Mouse (Mus musculus): ENCODE data around the gene C1qtnf1. TPM values are rescaled to one million over a fixed set of nuclear protein-coding genes. Genes with fewer than 3 reads are reported as not detected.

Gene C1qtnf1
- polyA plus RNA-seq, 1 experiment from 2014 or later = 15.9 TPM

DNA sequence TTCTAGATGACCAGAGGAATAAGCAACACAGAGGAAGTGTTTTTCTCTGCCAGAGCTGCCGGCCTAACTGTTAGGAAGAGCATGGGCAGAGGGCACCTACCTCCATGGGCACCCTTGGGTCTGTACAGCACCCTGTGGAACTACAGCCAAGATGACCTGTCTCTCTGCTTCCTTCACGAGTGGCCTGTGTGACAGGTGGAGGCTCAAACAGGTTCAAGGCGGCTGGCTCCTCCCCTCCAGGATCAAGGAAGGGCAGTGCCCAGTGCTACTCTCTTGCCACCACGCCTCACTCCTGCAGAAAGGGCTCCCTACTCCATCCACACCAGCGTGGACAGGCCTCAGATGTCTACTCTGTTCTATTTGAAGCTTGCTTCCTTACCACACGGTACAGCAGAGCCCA, 12.4 kb upstream of the C1qtnf1 start:
- peaks cover 10% of the 10 kb centered on the region for H3K4me1 ChIP-seq (ENCODE audit: control insufficient read depth, insufficient read depth, low read length)
- H3K9me3 ChIP-seq (ENCODE audit: control insufficient read depth, low read length) = no peaks in the 10 kb centered on the region
- H3K27ac ChIP-seq (replicated peaks; ENCODE audit: low read depth, low read length) = no peak overlapping the region
- H3K27me3 ChIP-seq (replicated peaks; ENCODE audit: control insufficient read depth, insufficient read depth, low read length) = no peaks in the 10 kb centered on the region
- H3K4me3 ChIP-seq (ENCODE audit: low read depth, low read length) = no peak overlapping the region
- H3K36me3 ChIP-seq (ENCODE audit: control insufficient read depth, insufficient read depth, low read length) = peaks cover 29% of the 10 kb centered on the region
- DNase-seq (ENCODE audit: low spot score) = no peak
- 80% methylated on average over 6 of the region's 6 CpGs for WGBS
- ATAC-seq (ENCODE audit: low read depth) = no peak
- no peak overlapping the region for H3K4me2 ChIP-seq (ENCODE audit: low read depth, low read length)
- no peak overlapping the region for H3K9ac ChIP-seq (ENCODE audit: low read depth, low read length)

DNA sequence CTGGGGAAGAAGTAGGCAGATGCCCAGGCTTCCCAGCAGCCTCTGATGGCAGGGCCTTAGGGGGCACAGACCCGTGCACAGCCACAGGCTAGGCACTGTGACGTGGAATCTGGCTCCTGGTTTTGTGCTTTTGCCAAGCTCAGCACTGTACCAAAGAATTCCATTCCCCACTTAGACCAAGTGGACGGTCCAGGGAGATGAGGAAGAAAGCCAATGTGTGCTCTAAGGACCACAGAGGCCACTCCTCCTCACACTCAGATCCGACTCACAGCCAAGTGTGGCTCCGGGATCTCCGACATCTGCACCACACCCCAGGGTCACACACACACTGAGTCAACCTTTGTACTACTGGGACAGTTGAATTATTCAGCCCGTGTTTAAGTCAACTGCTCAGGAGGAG, 12.0 kb upstream of the C1qtnf1 start:
- Histone ChIP-seq H3K4me2 (ENCODE audit: low read depth, low read length) (no peak overlapping the region), H3K9me3 (ENCODE audit: control insufficient read depth, low read length) (no peaks in the 10 kb centered on the region), H3K27me3 (replicated peaks; ENCODE audit: control insufficient read depth, insufficient read depth, low read length) (no peaks in the 10 kb centered on the region), H3K36me3 (ENCODE audit: control insufficient read depth, insufficient read depth, low read length) (peaks cover 25% of the 10 kb centered on the region), H3K4me3 (ENCODE audit: low read depth, low read length) (no peak overlapping the region), H3K4me1 (ENCODE audit: control insufficient read depth, insufficient read depth, low read length) (peaks cover 10% of the 10 kb centered on the region), H3K27ac (replicated peaks; ENCODE audit: low read depth, low read length) (no peak overlapping the region), H3K9ac (ENCODE audit: low read depth, low read length) (no peak overlapping the region)
- WGBS = 81% methylated on average over 7 of the region's 7 CpGs
- no peak for ATAC-seq (ENCODE audit: low read depth)
- no peak for DNase-seq (ENCODE audit: low spot score)

DNA sequence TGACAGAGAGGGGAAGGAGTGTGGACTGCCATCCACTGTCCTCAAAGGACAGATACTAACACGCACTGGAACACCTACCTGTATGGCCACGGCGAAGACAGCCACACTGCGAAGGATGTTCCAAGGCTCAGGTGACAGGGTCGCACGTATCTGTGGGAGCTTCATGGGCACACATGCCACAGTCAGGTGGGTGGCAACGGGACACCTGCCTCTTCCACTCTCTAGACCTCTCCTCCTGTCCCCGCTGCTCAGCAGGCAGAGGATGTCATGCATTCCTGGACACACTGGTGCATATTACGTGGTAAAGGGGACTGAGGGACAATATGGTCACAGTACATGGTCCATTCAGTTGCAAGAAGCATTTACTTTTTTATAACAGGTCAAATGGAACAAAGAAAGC, 10.5 kb upstream of the C1qtnf1 start:
- DNase-seq (ENCODE audit: low spot score) (no peak), ATAC-seq (ENCODE audit: low read depth) (no peak)
- 0 out of 2 replicates have a peak overlapping the region, but pooled peaks have one; percentile 95 for H3K9ac ChIP-seq (ENCODE audit: low read depth, low read length)
- H3K27me3 ChIP-seq (replicated peaks; ENCODE audit: control insufficient read depth, insufficient read depth, low read length) = no peaks in the 10 kb centered on the region
- no peaks in the 10 kb centered on the region for H3K9me3 ChIP-seq (ENCODE audit: control insufficient read depth, low read length)
- WGBS = 92% methylated on average over 9 of the region's 9 CpGs
- H3K27ac ChIP-seq (replicated peaks; ENCODE audit: low read depth, low read length) = no peak overlapping the region
- H3K36me3 ChIP-seq (ENCODE audit: control insufficient read depth, insufficient read depth, low read length) = peaks cover 21% of the 10 kb centered on the region
- H3K4me2 ChIP-seq (ENCODE audit: low read depth, low read length) = peak overlapping the region; percentile 92
- no peak overlapping the region for H3K4me3 ChIP-seq (ENCODE audit: low read depth, low read length)
- peaks cover 10% of the 10 kb centered on the region for H3K4me1 ChIP-seq (ENCODE audit: control insufficient read depth, insufficient read depth, low read length)

DNA sequence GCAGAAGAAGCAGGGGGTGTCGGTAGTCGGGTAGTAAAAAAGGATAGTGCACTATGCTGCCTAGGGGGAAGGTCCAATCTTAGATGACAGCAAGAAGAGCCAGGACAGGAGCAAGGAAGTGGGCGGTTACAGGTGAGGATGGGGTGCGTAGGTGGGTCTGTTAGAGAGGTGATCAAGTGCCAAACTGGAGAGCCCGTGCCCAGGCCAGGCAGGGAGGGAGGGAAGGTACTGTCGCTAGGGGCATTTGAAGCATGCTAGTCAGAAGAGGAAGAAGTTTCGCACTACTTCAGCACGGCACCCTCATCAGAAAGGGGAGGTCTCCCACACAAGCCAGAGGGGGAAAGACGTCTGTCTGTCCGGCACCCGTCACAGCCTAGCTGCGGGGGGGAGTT, 9.6 kb upstream of the C1qtnf1 start:
- Histone ChIP-seq H3K4me3 (ENCODE audit: low read depth, low read length) (peak overlapping the region; percentile 91), H3K27ac (replicated peaks; ENCODE audit: low read depth, low read length) (peak overlapping the region; percentile 74; the same call in 1 of the 2 replicates), H3K4me1 (ENCODE audit: control insufficient read depth, insufficient read depth, low read length) (peaks cover 12% of the 10 kb centered on the region), H3K36me3 (ENCODE audit: control insufficient read depth, insufficient read depth, low read length) (peaks cover 21% of the 10 kb centered on the region), H3K9ac (ENCODE audit: low read depth, low read length) (peak overlapping the region; percentile 95), H3K4me2 (ENCODE audit: low read depth, low read length) (peak overlapping the region; percentile 92), H3K27me3 (replicated peaks; ENCODE audit: control insufficient read depth, insufficient read depth, low read length) (no peaks in the 10 kb centered on the region), H3K9me3 (ENCODE audit: control insufficient read depth, low read length) (no peaks in the 10 kb centered on the region)
- 3% methylated on average over 12 of the region's 12 CpGs for WGBS
- no peak for DNase-seq (ENCODE audit: low spot score)
- ATAC-seq (ENCODE audit: low read depth) = peak; percentile 22

DNA sequence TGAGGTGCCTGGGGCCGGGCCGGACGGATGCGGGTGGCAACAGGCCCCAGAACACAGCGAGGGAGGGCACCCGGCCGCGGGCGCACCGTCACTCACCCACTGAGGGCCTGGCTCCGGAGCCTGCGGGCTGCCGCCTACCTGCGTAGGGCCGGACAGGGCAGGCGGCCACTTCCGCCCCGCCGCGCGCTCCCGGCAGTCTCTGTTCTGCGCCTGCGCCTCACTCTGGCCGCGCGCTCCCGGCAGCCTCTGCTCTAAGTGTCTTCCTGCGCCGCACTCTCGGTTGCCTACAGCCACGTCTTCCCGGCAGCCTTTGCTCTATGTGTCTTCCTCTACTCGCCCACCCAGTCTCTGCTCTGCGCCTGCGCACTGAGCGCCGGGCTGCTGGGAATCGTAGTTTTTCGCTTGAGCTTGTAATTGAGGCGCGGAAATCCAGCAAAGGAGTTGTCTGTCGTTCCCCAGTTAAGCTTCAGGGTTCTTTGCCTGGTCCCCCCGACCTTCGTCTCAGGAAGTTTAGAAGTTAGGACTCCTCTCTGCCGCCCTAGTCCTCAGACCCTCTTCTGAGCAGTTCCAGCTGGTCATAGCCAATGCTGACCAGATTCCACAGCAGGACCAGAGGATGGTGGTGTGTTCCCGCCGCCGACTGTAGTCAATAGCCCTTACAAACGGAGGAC, 9.0 kb upstream of the C1qtnf1 start, which contains the start of gene Cant1:
Gene Cant1, minus strand, starts transcription at position 253 of the 671 bp plus-strand sequence.
- 0% methylated on average over 27 of the region's 50 CpGs for WGBS
- Histone ChIP-seq H3K27ac (replicated peaks; ENCODE audit: low read depth, low read length) (peak within 1 kb of the TSS; percentile 81), H3K27me3 (replicated peaks; ENCODE audit: control insufficient read depth, insufficient read depth, low read length) (no peaks in the 10 kb centered on the region), H3K9ac (ENCODE audit: low read depth, low read length) (peak within 1 kb of the TSS; percentile 95), H3K4me2 (ENCODE audit: low read depth, low read length) (peak within 1 kb of the TSS; percentile 92), H3K9me3 (ENCODE audit: control insufficient read depth, low read length) (no peaks in the 10 kb centered on the region), H3K4me1 (ENCODE audit: control insufficient read depth, insufficient read depth, low read length) (peaks cover 17% of the 10 kb centered on the region), H3K4me3 (ENCODE audit: low read depth, low read length) (peak within 1 kb of the TSS; percentile 91), H3K36me3 (ENCODE audit: control insufficient read depth, insufficient read depth, low read length) (peaks cover 17% of the 10 kb centered on the region)
- peak; percentile 97 for ATAC-seq (ENCODE audit: low read depth)
- DNase-seq (ENCODE audit: low spot score) = peak; percentile 100

DNA sequence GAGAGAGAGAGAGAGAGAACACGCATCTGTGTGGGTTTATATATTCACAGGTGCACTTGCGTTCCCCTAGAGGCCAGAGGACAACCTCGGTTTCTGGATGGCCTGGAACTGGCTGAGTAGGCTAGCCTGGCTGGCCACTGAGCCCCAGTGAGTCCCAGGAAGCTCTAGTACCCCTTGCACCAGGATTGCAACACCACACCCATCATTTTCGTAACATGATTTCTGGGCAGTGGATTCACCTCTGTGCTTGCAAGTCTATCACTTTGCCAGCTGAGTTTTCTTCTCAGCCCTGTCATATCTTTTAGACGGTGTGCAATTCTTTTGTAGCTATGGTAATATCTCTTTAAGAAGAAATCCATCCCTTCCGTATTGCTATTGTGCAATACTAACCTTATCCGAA, 7.7 kb upstream of the C1qtnf1 start:
- H3K4me3 ChIP-seq (ENCODE audit: low read depth, low read length) = no peak overlapping the region
- ATAC-seq (ENCODE audit: low read depth) (no peak), DNase-seq (ENCODE audit: low spot score) (no peak)
- WGBS = 75% methylated on average over 7 of the region's 7 CpGs
- H3K4me1 ChIP-seq (ENCODE audit: control insufficient read depth, insufficient read depth, low read length) = peaks cover 30% of the 10 kb centered on the region
- no peak overlapping the region for H3K4me2 ChIP-seq (ENCODE audit: low read depth, low read length)
- H3K27me3 ChIP-seq (replicated peaks; ENCODE audit: control insufficient read depth, insufficient read depth, low read length) = no peaks in the 10 kb centered on the region
- H3K9ac ChIP-seq (ENCODE audit: low read depth, low read length) = no peak overlapping the region; the same call in 1 of the 2 replicates
- no peaks in the 10 kb centered on the region for H3K9me3 ChIP-seq (ENCODE audit: control insufficient read depth, low read length)
- no peak overlapping the region for H3K27ac ChIP-seq (replicated peaks; ENCODE audit: low read depth, low read length)
- H3K36me3 ChIP-seq (ENCODE audit: control insufficient read depth, insufficient read depth, low read length) = peaks cover 6% of the 10 kb centered on the region; the same call in 1 of the 2 replicates

DNA sequence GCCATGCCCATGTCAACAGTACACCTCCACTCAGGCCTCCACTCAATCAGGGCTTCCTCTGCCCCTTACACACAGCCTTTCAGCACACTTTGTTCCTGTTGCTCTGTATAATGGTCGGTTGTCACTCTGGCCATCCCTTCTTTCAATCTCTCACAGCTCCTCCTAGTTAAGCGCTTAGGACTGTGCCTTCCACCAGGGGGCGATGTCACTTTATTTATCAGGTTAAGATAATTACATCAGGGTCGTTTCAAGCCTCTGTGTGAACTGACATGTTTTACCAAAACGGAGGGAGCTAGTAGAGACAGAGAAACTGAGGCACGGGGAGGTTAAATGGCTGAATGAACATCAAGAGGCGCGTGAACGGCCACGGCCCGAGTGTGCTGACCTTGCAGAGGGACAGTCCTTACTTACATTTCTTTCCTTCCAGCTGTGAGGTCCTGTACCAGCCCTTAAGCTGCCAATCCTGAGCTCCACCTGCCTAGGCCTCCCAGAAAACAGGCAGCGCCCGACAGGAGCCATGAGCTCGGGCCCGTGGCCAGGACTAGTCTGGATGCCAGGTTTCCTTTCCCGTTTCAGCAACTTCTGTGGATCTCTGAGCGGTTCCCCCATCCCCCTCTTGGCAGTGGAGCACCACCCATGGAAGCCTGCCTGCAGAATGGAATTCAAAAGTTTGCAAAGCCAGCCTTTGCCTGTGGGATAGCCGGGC, 4.6 kb upstream of the C1qtnf1 start:
- DNase-seq (ENCODE audit: low spot score) (peak; percentile 93), ATAC-seq (ENCODE audit: low read depth) (peak; percentile 30; the same call in 1 of the 2 replicates)
- WGBS = 5% methylated on average over 18 of the region's 18 CpGs
- Histone ChIP-seq H3K4me1 (ENCODE audit: control insufficient read depth, insufficient read depth, low read length) (peaks cover 36% of the 10 kb centered on the region), H3K36me3 (ENCODE audit: control insufficient read depth, insufficient read depth, low read length) (no peaks in the 10 kb centered on the region), H3K4me2 (ENCODE audit: low read depth, low read length) (peak overlapping the region; percentile 49), H3K9ac (ENCODE audit: low read depth, low read length) (peak overlapping the region; percentile 53; the same call in 1 of the 2 replicates), H3K27ac (replicated peaks; ENCODE audit: low read depth, low read length) (peak overlapping the region; percentile 79), H3K27me3 (replicated peaks; ENCODE audit: control insufficient read depth, insufficient read depth, low read length) (no peaks in the 10 kb centered on the region), H3K9me3 (ENCODE audit: control insufficient read depth, low read length) (no peaks in the 10 kb centered on the region), H3K4me3 (ENCODE audit: low read depth, low read length) (0 out of 2 replicates have a peak overlapping the region, but pooled peaks have one; percentile 8)

DNA sequence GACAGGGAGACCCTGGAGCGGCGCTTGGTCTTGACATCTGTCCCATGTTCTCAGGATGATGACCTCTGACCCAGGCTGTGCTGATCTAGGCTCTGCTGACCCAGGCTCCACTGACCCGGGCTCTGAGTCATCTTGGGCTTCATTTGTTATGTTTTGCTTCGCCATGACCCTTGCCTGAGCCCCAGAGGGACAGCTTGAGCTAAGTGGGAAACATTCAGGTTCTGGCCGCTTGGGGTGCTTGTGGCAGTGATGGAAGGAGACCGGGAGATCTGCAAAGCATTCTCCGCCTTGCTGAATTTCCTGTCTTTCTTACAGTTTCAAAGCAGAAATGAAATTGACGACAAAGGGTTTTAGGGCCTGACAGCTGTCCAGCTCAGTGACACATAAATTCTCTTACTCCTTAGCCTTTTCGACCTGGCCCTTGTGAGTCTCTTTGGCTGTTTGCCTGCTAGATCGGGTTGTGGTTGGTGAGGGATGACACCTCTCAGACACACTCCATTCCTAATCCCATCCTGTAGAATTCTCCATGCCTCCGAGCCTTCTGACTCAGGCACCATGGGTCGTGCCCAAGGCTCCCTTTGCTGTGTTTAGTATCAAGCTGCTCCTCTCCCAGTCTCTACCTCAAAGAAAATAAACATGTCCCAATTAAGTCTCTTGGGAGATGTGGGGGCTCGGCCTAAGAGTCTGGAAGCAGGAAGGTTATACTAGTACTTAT, 3.2 kb upstream of the C1qtnf1 start:
- DNase-seq (ENCODE audit: low spot score) = no peak
- WGBS = 44% methylated on average over 13 of the region's 13 CpGs
- ATAC-seq (ENCODE audit: low read depth) = no peak
- no peaks in the 10 kb centered on the region for H3K27me3 ChIP-seq (replicated peaks; ENCODE audit: control insufficient read depth, insufficient read depth, low read length)
- H3K27ac ChIP-seq (replicated peaks; ENCODE audit: low read depth, low read length) = 0 out of 2 replicates have a peak overlapping the region, but pooled peaks have one; percentile 17
- H3K9me3 ChIP-seq (ENCODE audit: control insufficient read depth, low read length) = no peaks in the 10 kb centered on the region
- H3K4me2 ChIP-seq (ENCODE audit: low read depth, low read length) = no peak overlapping the region
- H3K4me3 ChIP-seq (ENCODE audit: low read depth, low read length) = no peak overlapping the region
- no peaks in the 10 kb centered on the region for H3K36me3 ChIP-seq (ENCODE audit: control insufficient read depth, insufficient read depth, low read length)
- H3K4me1 ChIP-seq (ENCODE audit: control insufficient read depth, insufficient read depth, low read length) = peaks cover 43% of the 10 kb centered on the region
- peak overlapping the region; percentile 53; the same call in 1 of the 2 replicates for H3K9ac ChIP-seq (ENCODE audit: low read depth, low read length)

All from embryonic facial prominence, embryonic 14.5 days (tissue).